Mouse (Mus musculus) heart, embryonic 13.5 days (tissue): ENCODE measurements at regions not wholly inside any gene's neighbourhood (a gene's known extent, or its start where the extent isn't known, plus 50 kb on each side); places are given as distances from the start of the nearest gene placed in this dataset.

ENCODE experiments used
- ATAC-seq: fragments of 200-750 bp; cut with Nextera tagmentation; 2 replicates; pipeline ENCODE4 v1.8.0; 2017; ENCODE audit warnings: moderate TSS enrichment; ENCODE audit not compliant: insufficient number of reproducible peaks, low FRiP score, low TSS enrichment; ENCODE audit errors: extremely low read depth
- H3K27ac ChIP-seq: fragments of 300-500 bp; sonication (generic); replicated peaks from 2 replicates; pipeline ENCODE4 v1.5.1; 2015; ENCODE audit warnings: moderate library complexity, mild to moderate bottlenecking, inconsistent platforms
- H3K27me3 ChIP-seq: fragments of 300-500 bp; sonication (generic); replicated peaks from 2 replicates; pipeline ENCODE4 v1.6.1; 2015; ENCODE audit warnings: mild to moderate bottlenecking, inconsistent platforms
- H3K36me3 ChIP-seq: fragments of 300-500 bp; sonication (generic); 2 replicates; pipeline ENCODE4 v1.6.1; 2015; ENCODE audit warnings: mild to moderate bottlenecking, inconsistent platforms
- H3K4me1 ChIP-seq: fragments of 300-500 bp; sonication (generic); 2 replicates; pipeline ENCODE4 v1.6.1; 2015; ENCODE audit warnings: inconsistent platforms
- H3K4me2 ChIP-seq: fragments of 300-500 bp; sonication (generic); 2 replicates; pipeline ENCODE4 v1.6.1; 2015; ENCODE audit warnings: inconsistent platforms, mild to moderate bottlenecking, moderate library complexity
- H3K4me3 ChIP-seq: fragments of 300-500 bp; sonication (generic); 2 replicates; pipeline ENCODE4 v1.5.1; 2015; ENCODE audit warnings: moderate library complexity, mild to moderate bottlenecking, inconsistent platforms
- H3K9ac ChIP-seq: fragments of 300-500 bp; sonication (generic); 2 replicates; pipeline ENCODE4 v1.6.1; 2015; ENCODE audit warnings: inconsistent platforms, mild to moderate bottlenecking, moderate library complexity
- H3K9me3 ChIP-seq: fragments of 300-500 bp; sonication (generic); 2 replicates; pipeline ENCODE4 v1.6.1; 2016; ENCODE audit warnings: inconsistent platforms
- WGBS: fragments of 180-500 bp; shearing (Covaris S2); methylation state at CpG from one replicate; pipeline ENCODE4 v1.1.7; 2015; ENCODE audit warnings: mixed read lengths; 5-methylcytosine and 5-hydroxymethylcytosine counted together

DNA sequence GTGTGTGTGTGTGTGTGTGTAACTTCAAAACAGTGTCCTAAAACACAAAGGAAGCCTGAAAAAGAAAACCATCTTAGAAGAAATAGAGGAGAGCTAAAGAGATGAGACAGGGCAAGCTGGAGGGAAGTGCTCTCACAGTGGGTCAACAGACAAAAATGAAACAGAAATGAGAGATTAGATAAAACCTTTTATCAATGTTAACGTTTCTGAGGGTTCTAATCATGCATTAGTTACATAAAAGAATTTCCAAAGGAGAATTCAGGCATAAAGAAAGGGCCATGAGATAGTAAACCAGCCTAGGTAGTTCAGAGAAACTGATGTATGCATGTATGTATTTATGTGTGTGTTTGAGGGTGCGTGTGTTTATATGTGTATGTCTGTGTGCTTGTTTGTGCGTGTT, 319.7 kb upstream of the Runx1 start:
- Histone ChIP-seq H3K27me3 (peaks cover 77% of the 10 kb centered on the region), H3K4me1 (0 out of 2 replicates have a peak, but pooled peaks cover 5% of the 10 kb centered on the region), H3K9ac (no peak overlapping the region), H3K9me3 (0 out of 2 replicates have a peak, but pooled peaks cover 4% of the 10 kb centered on the region), H3K4me2 (no peak overlapping the region), H3K36me3 (no peaks in the 10 kb centered on the region), H3K27ac (no peak overlapping the region), H3K4me3 (no peak overlapping the region)
- WGBS: 62% methylated on average over 3 of the region's 3 CpGs
- no peak for ATAC-seq

DNA sequence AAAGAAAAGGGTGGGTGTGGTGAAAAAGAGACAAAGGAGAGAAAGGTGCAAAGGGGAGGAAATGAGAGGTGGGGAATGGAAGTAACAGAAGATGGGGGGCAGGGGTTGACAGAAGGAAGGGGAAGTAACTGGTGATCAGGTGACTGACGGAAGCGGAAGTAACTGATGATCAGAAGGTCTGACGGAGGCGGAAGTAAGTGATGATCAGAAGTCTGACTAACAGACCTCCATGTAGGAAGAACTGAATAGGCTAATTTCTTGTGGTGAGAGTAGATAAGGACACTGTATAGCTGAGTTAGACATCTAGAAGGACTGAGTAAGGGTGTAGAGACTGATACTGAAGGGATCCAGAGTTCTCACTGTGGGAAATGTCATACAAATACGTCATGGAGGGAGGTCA, 318.1 kb upstream of the Runx1 start:
- no peak overlapping the region for H3K9ac ChIP-seq
- WGBS: 84% methylated on average over 5 of the region's 5 CpGs
- peaks cover 79% of the 10 kb centered on the region for H3K27me3 ChIP-seq

DNA sequence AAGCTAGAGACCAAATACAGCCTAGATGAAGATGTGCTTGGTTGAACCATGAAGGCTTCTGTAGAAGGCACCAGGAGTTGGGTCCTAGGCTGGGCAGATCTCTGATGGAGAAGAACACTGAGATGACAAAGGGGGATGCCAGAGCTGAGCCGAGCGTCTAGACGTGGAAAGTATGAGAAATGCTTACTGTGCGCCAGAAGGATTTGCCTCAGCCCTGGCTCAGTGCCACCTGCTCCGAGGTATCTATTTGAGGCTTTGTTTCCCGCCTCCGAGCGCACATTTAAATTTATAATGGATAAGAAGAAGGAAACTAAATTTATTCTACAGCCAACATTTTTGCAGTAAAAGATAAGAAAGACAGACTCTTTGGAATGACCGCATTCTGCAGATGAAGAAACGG, 317.2 kb upstream of the Runx1 start:
- Histone ChIP-seq H3K4me2 (no peak overlapping the region), H3K9me3 (0 out of 2 replicates have a peak, but pooled peaks cover 4% of the 10 kb centered on the region), H3K4me3 (no peak overlapping the region), H3K27me3 (peaks cover 79% of the 10 kb centered on the region), H3K9ac (no peak overlapping the region), H3K36me3 (no peaks in the 10 kb centered on the region), H3K4me1 (0 out of 2 replicates have a peak, but pooled peaks cover 5% of the 10 kb centered on the region), H3K27ac (no peak overlapping the region)
- no peak for ATAC-seq
- WGBS: 64% methylated on average over 10 of the region's 10 CpGs

More for the DNA sequence above, 318.1 kb upstream of the Runx1 start:
- H3K4me1 ChIP-seq: 0 out of 2 replicates have a peak, but pooled peaks cover 5% of the 10 kb centered on the region
- H3K4me3 ChIP-seq: no peak overlapping the region
- H3K9me3 ChIP-seq: 0 out of 2 replicates have a peak, but pooled peaks cover 4% of the 10 kb centered on the region
- H3K27ac ChIP-seq: no peak overlapping the region
- no peak for ATAC-seq
- H3K4me2 ChIP-seq: no peak overlapping the region
- no peaks in the 10 kb centered on the region for H3K36me3 ChIP-seq

DNA sequence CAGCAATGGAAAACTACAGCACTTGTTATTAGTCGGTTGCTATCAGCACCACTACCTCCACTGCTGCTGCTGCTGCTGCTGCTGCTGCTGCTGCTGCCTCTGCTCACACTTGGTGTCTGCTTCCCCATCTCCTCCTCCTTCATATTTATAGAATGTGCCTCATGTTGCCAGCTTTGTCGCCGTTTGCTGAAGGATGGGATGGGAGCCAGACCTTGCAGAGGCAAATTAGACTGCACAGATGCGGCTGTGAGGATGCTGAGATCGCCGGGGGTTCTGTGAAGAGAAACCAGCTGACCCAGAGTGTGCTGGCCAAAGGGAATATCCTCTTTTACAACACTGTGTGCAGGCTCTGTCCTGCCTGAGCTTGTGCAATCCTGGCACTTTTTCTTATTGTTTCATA, 316.0 kb upstream of the Runx1 start:
- no peak for ATAC-seq
- no peak overlapping the region for H3K9ac ChIP-seq
- H3K4me1 ChIP-seq: 0 out of 2 replicates have a peak, but pooled peaks cover 5% of the 10 kb centered on the region
- 75% methylated on average over 6 of the region's 6 CpGs for WGBS
- H3K36me3 ChIP-seq: no peaks in the 10 kb centered on the region
- peaks cover 79% of the 10 kb centered on the region for H3K27me3 ChIP-seq
- H3K4me2 ChIP-seq: no peak overlapping the region
- 0 out of 2 replicates have a peak, but pooled peaks cover 4% of the 10 kb centered on the region for H3K9me3 ChIP-seq
- no peak overlapping the region for H3K27ac ChIP-seq
- no peak overlapping the region for H3K4me3 ChIP-seq

DNA sequence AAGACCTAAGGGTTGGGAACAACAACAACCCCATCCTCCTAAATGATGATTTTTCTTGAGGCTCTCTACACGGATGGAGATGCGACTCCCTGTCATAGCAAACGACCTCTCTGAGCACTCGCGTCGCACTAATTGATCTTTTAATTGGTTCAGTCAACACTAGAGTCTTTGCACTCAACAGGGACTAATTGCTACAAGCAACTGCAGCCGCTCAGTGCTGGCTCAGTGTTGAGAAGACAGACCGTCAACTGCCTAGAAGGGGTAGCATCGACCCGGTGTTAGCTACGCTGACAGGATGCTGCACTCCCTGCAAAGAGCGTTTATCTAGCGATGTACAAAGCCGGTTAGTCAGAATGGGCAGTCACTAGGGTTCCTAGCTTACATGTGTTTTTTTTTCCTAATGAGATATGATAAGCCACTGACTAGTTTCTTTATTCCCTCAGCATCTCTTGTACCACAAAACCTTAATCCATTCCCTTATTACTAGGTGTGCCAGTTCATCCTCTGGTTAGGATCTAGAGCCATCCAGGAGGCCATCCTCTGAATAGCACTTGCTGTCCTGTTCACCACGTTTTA, 314.7 kb upstream of the Runx1 start:
- Histone ChIP-seq H3K36me3 (no peaks in the 10 kb centered on the region), H3K4me2 (no peak overlapping the region), H3K4me1 (0 out of 2 replicates have a peak, but pooled peaks cover 5% of the 10 kb centered on the region), H3K4me3 (no peak overlapping the region), H3K9ac (no peak overlapping the region), H3K9me3 (0 out of 2 replicates have a peak, but pooled peaks cover 4% of the 10 kb centered on the region), H3K27me3 (peaks cover 77% of the 10 kb centered on the region), H3K27ac (no peak overlapping the region)
- WGBS: 38% methylated on average over 15 of the region's 15 CpGs
- ATAC-seq: no peak

DNA sequence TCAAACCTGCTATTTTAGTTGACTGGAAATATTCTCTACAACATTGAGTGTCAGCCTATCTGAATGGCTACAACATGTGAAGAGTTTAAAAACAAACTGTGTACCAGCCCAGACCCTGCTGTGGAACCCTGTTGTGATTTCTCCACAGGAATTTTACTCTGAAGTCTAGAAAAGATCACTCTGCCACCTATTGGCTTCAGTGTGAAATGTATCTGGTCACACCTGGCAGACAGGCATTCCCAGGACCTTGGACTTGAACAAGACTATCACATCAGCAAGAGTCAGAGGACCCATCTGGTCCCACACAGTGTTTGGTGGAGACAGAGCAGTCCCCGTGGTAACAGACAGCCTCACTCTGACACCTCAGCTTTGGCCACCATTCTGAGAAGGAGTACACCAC, 311.3 kb upstream of the Runx1 start:
- Histone ChIP-seq H3K4me1 (0 out of 2 replicates have a peak, but pooled peaks cover 4% of the 10 kb centered on the region), H3K36me3 (no peaks in the 10 kb centered on the region), H3K9me3 (0 out of 2 replicates have a peak, but pooled peaks cover 4% of the 10 kb centered on the region), H3K27ac (no peak overlapping the region), H3K9ac (no peak overlapping the region), H3K27me3 (peaks cover 54% of the 10 kb centered on the region), H3K4me3 (no peak overlapping the region), H3K4me2 (no peak overlapping the region)
- WGBS: 21% methylated on average over 1 of the region's 1 CpGs
- no peak for ATAC-seq

DNA sequence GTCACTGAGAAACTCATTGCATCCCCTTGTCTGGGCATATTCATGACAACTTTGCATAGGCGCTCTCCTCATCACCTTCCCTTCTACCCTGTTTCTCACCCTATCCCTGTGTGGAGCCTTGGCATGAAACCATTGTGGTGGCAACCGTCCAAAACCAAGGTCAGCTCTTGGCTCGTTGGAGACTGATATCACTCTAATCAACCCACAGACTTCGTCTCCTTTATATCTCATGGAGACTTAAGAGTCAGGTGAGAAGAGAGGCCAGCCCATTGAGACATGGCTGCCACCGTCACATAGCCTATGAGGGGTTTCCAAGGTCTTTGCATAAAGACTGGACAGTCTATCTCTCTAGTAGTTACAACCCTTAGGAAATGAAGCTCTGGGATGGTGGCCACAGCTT, 305.5 kb upstream of the Runx1 start:
- ATAC-seq: no peak
- H3K9me3 ChIP-seq: no peaks in the 10 kb centered on the region
- WGBS: 55% methylated on average over 5 of the region's 5 CpGs
- H3K4me3 ChIP-seq: no peak overlapping the region
- H3K4me2 ChIP-seq: no peak overlapping the region
- H3K27ac ChIP-seq: 0 out of 2 replicates have a peak overlapping the region, but pooled peaks have one; percentile 15
- peaks cover 32% of the 10 kb centered on the region for H3K4me1 ChIP-seq
- H3K9ac ChIP-seq: no peak overlapping the region
- H3K36me3 ChIP-seq: no peaks in the 10 kb centered on the region
- H3K27me3 ChIP-seq: peaks cover 26% of the 10 kb centered on the region

DNA sequence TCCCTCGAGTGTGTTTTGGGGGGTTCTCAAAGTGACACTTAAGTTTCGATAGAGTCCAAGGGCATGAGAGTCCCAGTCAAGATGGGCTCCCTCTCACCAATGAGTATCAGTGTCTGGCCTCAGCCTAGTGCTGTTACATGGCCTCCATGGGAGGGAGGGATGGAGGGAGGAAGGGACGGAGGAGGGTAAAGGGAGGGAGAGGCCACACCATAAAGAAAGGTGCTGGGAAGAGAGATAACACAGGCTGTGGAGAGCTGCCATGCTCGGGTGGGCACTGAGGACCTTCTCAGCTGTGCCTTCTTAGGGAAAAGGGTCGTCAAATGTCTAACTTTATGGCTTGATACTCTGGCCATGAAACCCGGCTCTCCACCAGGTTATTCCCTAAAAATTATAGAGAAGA, 304.7 kb upstream of the Runx1 start:
- no peak overlapping the region for H3K27ac ChIP-seq
- H3K27me3 ChIP-seq: peaks cover 22% of the 10 kb centered on the region
- H3K9ac ChIP-seq: no peak overlapping the region
- H3K4me1 ChIP-seq: peaks cover 32% of the 10 kb centered on the region
- no peak for ATAC-seq
- 63% methylated on average over 6 of the region's 6 CpGs for WGBS
- H3K9me3 ChIP-seq: no peaks in the 10 kb centered on the region
- H3K4me3 ChIP-seq: no peak overlapping the region
- H3K4me2 ChIP-seq: no peak overlapping the region
- no peaks in the 10 kb centered on the region for H3K36me3 ChIP-seq

DNA sequence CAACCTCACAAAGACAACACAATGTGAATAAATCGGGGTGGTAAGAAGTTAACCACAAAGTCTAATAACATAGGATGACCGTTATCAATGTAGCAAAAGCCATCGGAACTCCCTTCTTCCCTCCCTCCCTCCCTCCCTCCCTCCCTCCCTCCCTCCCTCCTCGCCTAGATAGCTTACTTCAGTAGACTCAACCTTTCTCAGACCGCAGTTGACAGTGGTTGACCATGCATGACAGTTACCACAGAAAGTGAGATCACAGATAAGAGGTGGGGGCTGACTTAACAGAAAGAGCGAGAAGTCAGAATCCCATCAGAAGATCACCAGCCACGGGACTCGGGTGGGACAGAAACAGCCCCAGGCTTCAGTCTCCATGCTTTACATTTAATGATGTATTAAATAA, 297.8 kb upstream of the Runx1 start:
- H3K9me3 ChIP-seq: no peaks in the 10 kb centered on the region
- 65% methylated on average over 8 of the region's 8 CpGs for WGBS
- H3K27ac ChIP-seq: no peak overlapping the region
- no peak overlapping the region for H3K9ac ChIP-seq
- no peak for ATAC-seq
- no peaks in the 10 kb centered on the region for H3K36me3 ChIP-seq
- no peak overlapping the region for H3K4me2 ChIP-seq
- H3K4me1 ChIP-seq: peaks cover 8% of the 10 kb centered on the region; the same call in 1 of the 2 replicates
- no peak overlapping the region for H3K4me3 ChIP-seq
- H3K27me3 ChIP-seq: peaks cover 21% of the 10 kb centered on the region

DNA sequence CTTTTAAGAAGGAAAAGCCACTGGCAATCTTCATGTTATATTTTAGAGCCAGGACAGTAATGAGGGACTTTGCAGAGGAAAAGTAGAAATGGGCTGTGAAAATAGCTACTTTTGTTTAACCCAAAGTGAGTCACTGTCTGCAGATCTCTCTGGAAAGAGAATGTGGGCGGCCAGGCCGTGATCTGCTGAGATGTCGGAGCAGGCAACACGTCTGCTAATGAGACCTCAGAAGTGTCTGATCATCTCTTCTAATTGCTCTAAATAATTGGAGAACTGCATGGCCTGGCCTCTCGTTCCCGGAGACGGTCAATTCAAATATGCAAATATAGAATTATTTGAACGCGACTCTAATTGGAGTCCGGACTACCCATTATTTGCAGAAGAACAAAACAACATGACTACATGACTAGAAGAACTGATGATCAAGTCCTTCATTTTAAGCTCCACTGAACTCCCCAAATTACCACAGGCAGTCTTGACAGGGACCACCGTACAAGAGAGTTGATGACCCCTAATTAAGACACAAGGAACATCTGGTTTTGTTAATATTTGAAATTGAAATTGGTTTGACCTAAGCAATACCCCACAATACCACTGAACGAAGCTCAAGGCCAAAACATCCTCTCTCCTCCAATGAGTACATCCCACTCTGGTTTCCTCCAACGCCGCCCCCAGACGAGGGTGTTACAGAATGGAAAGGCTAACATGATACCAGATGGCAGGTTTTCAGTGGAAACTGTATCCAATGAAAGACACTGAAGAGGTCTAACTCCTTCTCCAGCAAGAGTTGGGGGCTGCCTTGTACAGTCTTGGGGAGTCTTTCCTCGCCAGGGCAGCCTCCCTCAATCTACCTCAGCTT, 290.4 kb upstream of the Runx1 start:
- Histone ChIP-seq H3K27me3 (peaks cover 25% of the 10 kb centered on the region; the same call in 1 of the 2 replicates), H3K4me3 (no peak overlapping the region), H3K4me2 (no peak overlapping the region), H3K4me1 (no peaks in the 10 kb centered on the region), H3K9me3 (no peaks in the 10 kb centered on the region), H3K36me3 (no peaks in the 10 kb centered on the region), H3K9ac (no peak overlapping the region), H3K27ac (no peak overlapping the region)
- WGBS: 84% methylated on average over 16 of the region's 16 CpGs
- no peak for ATAC-seq

DNA sequence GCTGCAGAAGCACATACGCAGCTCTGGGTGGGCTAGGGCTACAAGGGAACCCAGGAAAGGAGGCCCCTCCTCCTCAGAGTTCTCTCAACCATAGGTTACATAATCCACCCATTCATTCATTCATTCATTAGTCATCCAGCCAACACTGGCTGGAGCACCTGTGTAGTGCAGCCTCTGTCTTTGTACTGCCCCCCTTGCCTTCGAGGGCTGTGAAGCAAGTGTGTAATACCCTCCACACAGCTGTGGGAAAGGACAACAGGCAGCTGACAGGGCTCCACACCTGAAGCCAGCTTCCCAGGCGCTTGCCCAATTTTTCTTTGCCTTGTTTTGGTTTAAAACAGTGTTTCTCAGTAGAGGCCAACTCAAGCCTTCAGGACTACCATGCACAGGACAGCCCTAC, 285.0 kb upstream of the Runx1 start:
- Histone ChIP-seq H3K27ac (no peak overlapping the region), H3K4me3 (no peak overlapping the region), H3K9ac (no peak overlapping the region), H3K36me3 (no peaks in the 10 kb centered on the region), H3K4me1 (peaks cover 11% of the 10 kb centered on the region), H3K27me3 (peaks cover 8% of the 10 kb centered on the region; the same call in 1 of the 2 replicates), H3K9me3 (no peaks in the 10 kb centered on the region), H3K4me2 (no peak overlapping the region)
- ATAC-seq: no peak
- WGBS: 85% methylated on average over 3 of the region's 3 CpGs
